Mouse (Mus musculus) E14TG2a.4 (cell line): Measurements from ENCODE around the gene Hoxd4.

Experiments used
- H3K27me3 ChIP-seq: 2 replicates; pipeline ENCODE4 v1.6.1; 2014; ENCODE audit warnings: low read length, control low read depth; ENCODE audit not compliant: insufficient read depth
- H3K36me3 ChIP-seq: 2 replicates; pipeline ENCODE4 v1.6.1; 2014; ENCODE audit warnings: low read length, control low read depth; ENCODE audit not compliant: insufficient read depth
- H3K4me1 ChIP-seq: replicated peaks from 2 replicates; pipeline ENCODE4 v1.6.1; 2014; ENCODE audit warnings: low read depth, low read length, control low read depth
- H3K4me3 ChIP-seq: replicated peaks from 2 replicates; pipeline ENCODE4 v1.5.1; 2014; ENCODE audit warnings: mild to moderate bottlenecking, low read length
- H3K9me3 ChIP-seq: 2 replicates; pipeline ENCODE4 v1.6.1; 2014; ENCODE audit warnings: low read length, control low read depth
- CTCF ChIP-seq: conservative IDR thresholded peaks from 2 replicates; pipeline ENCODE4 v1.5.1; 2014; ENCODE audit warnings: low read length
- NANOG ChIP-seq: IDR thresholded peaks from 2 replicates; pipeline ENCODE4 v1.6.1; 2014; ENCODE audit warnings: borderline replicate concordance, low read length, mixed read lengths
- POU5F1 ChIP-seq: IDR thresholded peaks from 2 replicates; pipeline ENCODE4 v1.6.1; 2014; ENCODE audit warnings: low read length, borderline replicate concordance

Gene Hoxd4

DNA sequence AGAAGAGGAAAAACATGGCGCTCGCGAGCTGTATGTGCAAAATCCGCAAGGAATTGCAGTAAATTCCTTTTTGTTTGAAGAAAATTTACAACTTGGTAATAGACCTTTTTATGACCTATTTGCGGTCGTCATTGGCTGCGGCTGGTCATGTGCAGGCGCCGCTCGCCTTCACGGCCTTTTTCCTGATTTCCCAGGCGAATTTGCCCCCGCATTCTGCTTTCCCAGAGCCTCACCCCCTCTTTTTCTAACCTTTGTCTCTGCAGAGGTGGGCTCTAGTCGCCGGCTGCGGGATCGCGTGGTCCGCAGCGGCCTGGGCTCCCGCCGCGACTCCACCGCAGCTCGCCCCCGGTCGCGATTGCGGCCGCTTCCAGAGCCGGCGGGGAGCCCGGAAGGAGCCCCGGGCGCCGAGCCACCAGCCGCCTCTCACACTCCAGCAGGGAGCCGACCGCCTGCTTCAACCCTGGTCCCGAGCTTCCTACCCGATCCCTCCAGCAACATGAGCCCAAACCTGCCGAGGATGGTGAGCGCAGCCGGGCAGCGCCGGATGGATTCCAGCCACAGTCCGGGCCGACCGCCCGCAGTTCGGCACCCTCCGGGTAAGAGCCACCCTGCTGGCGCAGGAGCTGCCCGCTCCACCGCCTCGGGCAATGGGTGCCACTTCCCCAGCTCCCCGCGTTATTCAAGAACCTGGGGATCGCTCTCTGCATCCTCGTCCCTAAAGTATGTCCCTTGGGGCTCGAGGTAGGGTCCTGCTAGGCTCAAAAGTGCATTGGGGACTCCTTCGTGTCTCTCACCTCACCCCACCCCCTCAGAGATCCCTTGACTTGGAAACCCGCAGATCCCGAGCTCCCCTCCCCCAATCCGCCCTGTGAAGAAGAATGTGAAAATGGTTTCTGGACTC lies at the start of gene Hoxd4, which contains the start of gene Hoxd3:
TSS of gene Hoxd4 (plus strand) at position 209 of the 901 bp plus-strand sequence.
TSS of gene Hoxd3 (plus strand) at position 207 of the 901 bp plus-strand sequence.
- no peak for TF ChIP-seq CTCF
- 0 out of 2 replicates have a peak, but pooled peaks have one; percentile 24 for TF ChIP-seq POU5F1
- TF ChIP-seq NANOG, result no peak
- Histone ChIP-seq H3K4me3 (peak within 1 kb of the TSS; percentile 72), H3K27me3 (peaks cover 95% of the 10 kb centered on the region), H3K36me3 (no peaks in the 10 kb centered on the region), H3K9me3 (no peaks in the 10 kb centered on the region), H3K4me1 (peaks cover 34% of the 10 kb centered on the region)

DNA sequence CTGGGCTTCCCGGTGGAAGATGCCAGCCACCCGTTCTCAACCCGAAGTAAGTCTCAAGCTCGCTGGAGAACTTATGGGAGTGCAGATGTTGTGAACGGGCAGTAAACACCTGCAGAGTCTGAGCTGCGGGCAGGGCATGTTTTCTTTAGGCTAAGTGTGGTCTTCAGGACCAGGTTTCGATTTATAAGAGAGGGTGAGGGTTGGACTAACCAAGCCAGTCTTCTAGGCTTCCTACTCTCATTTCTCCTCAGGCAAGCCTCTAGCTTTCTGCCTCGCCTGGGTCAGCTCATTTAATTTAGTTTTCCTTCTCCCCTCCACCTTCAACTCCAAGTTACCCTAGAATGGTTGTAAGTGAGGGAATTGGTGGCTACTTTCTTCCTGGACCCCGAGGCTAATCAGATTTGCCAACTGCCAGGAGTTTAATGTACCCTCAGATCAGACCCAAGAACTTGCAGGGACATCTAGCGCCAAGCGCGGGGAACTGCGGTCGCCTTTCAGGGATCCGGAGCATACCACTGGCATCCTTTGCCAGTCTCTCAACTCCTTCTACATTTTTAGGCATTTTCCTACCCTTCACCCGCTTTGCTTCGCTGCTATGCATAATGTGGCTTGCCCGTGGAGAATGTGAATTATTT lies 48.3 kb upstream of the Hoxd4 start:
- Histone ChIP-seq H3K4me3 (no peak overlapping the region), H3K9me3 (no peaks in the 10 kb centered on the region; the same call in 1 of the 2 replicates), H3K4me1 (peaks cover 37% of the 10 kb centered on the region), H3K27me3 (peaks cover 92% of the 10 kb centered on the region), H3K36me3 (no peaks in the 10 kb centered on the region)
- TF ChIP-seq CTCF, result peak; percentile 54
- no peak for TF ChIP-seq NANOG

DNA sequence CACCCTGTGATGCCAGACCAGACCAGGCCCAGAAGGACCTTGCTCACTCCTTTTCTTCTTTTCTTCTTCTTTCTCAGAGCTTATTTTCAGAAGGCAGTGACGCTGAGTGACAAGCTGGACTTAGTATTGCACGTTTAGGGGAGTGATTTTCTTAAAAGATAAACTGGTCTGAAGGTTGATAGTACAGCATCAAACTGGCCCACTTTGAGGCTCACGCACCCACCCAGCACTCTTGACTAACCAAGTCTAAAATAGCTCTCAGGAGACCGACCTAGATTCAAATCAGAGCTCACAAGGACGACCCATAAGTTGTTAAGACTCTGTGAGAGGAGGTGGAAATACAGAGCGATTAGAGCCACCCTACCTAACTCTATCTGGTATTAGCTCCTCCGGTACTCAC lies 45.3 kb upstream of the Hoxd4 start:
- no peak for TF ChIP-seq POU5F1
- no peak for TF ChIP-seq CTCF
- no peak for TF ChIP-seq NANOG
- no peaks in the 10 kb centered on the region for H3K36me3 ChIP-seq
- H3K4me1 ChIP-seq, result peaks cover 28% of the 10 kb centered on the region
- peaks cover 91% of the 10 kb centered on the region for H3K27me3 ChIP-seq
- no peaks in the 10 kb centered on the region; the same call in 1 of the 2 replicates for H3K9me3 ChIP-seq
- H3K4me3 ChIP-seq, result no peak overlapping the region

DNA sequence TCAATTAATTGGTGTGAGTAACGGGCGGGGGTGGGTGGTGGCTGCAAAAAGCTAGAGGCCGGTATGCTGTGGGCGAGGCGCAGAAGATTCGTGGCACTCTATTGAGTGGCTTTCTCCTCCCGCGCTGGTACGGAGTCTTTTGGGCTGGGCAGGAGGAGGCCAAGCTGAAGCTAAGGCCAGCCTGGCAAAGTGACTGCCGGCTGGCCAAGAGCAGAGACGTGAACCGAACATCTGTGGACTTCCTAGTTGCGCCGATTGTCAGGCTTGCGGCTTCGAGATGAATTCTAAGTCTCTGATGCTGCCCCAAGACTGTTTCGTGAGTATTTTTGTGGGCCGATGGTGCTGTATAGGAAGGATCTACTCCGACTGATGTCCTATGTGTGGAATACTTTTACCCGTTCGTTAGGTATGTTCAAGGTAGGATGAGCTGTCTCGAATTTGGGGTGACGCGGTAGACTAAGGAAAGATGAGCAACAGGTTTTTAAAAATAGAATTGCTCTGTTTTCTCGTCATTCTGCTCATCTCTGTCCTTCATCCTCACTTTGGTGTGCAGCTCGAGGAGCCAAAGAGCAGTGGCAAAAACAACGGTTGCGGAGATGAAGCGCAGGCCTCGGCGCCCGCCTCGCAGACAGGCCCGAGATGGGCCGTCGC lies 44.4 kb upstream of the Hoxd4 start:
- TF ChIP-seq CTCF (no peak), POU5F1 (no peak), NANOG (no peak)

DNA sequence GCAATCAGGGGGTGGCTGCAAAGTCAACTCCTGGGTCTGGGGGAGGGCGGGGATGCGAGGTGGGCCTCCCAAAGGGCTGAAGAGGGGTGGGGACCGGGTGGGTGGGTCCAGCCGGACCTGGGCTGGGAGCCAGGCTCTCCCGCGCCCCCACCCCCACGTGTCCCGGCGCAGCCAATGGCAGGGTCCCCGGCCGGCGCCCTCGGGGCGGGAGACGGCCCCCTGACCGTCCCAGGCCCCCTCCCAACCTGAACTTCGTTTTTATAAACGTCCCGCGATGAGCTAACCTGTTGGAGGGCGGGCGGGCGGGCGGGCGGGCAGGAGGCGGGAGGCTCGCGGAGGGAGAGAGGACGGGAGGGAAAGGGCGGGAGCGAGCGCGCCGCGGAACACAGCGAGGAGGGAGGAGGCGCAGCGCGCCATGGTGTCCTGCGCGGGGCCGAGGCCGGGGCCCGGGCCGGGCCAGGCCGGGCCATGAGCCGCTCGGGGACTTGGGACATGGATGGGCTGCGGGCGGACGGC lies 43.8 kb upstream of the Hoxd4 start, which contains the start of gene Hoxd13:
TSS of gene Hoxd13 (plus strand) at position 469 of the 516 bp plus-strand sequence.
- Histone ChIP-seq H3K4me3 (peak within 1 kb of the TSS; percentile 75), H3K9me3 (no peaks in the 10 kb centered on the region; the same call in 1 of the 2 replicates)

More for the DNA sequence above, 44.4 kb upstream of the Hoxd4 start:
- Histone ChIP-seq H3K27me3 (peaks cover 91% of the 10 kb centered on the region), H3K9me3 (no peaks in the 10 kb centered on the region; the same call in 1 of the 2 replicates), H3K36me3 (no peaks in the 10 kb centered on the region), H3K4me3 (peak overlapping the region; percentile 26; the same call in 1 of the 2 replicates), H3K4me1 (peaks cover 27% of the 10 kb centered on the region)

DNA sequence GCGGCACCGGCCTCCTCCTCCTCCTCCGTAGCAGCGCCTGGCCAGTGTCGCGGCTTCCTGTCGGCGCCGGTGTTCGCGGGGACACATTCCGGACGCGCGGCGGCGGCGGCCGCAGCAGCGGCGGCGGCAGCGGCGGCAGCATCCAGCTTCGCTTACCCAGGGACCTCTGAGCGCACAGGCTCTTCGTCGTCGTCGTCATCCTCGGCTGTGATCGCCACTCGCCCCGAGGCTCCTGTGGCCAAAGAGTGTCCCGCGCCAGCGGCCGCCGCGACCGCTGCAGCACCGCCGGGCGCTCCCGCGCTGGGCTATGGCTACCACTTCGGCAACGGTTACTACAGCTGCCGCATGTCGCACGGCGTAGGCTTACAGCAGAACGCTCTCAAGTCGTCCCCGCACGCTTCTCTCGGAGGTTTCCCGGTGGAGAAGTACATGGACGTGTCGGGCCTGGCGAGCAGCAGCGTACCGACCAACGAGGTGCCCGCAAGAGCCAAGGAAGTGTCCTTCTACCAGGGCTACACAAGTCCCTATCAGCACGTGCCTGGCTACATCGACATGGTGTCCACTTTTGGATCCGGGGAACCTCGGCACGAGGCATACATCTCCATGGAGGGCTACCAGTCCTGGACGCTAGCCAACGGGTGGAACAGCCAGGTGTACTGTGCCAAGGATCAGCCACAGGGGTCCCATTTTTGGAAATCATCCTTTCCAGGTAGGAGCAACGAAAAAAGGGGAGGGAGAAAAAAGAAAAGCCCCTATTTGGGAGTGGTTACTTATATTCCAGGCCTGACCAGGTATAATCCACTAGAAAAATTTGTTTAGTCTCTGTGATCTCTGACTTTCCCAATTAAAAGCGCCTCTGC lies 43.1 kb upstream of the Hoxd4 start:
- Histone ChIP-seq H3K4me1 (peaks cover 33% of the 10 kb centered on the region), H3K9me3 (peaks cover 5% of the 10 kb centered on the region), H3K4me3 (peak overlapping the region; percentile 75), H3K27me3 (peaks cover 91% of the 10 kb centered on the region), H3K36me3 (no peaks in the 10 kb centered on the region)
- no peak for TF ChIP-seq NANOG
- no peak for TF ChIP-seq POU5F1
- TF ChIP-seq CTCF, result no peak

More for the DNA sequence above, 43.8 kb upstream of the Hoxd4 start, which contains the start of gene Hoxd13:
- Histone ChIP-seq H3K4me1 (peaks cover 33% of the 10 kb centered on the region), H3K36me3 (no peaks in the 10 kb centered on the region), H3K27me3 (peaks cover 92% of the 10 kb centered on the region)
- TF ChIP-seq NANOG, result no peak

DNA sequence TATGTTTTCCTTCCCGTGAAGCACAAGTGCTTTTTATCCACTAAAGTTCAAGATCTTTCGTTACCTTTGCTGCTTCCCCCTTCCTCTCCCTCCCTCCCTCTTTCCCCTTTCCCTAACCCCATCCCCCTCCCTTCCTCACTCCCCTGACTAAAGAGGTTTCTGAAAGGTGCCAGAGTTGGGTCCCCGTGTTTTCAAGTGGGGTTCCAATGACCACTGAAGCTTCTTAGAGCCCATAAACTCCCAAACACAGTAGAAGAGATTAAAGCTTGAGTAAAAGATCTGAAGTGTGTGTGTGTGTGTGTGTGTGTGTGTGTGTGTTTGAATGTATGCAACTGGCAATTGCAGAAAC lies 42.5 kb upstream of the Hoxd4 start:
- TF ChIP-seq CTCF (no peak), POU5F1 (no peak), NANOG (no peak)
- H3K9me3 ChIP-seq, result peaks cover 11% of the 10 kb centered on the region
- 0 out of 2 replicates have a peak overlapping the region, but pooled peaks have one; percentile 75 for H3K4me3 ChIP-seq
- peaks cover 33% of the 10 kb centered on the region for H3K4me1 ChIP-seq
- H3K27me3 ChIP-seq, result peaks cover 91% of the 10 kb centered on the region
- H3K36me3 ChIP-seq, result no peaks in the 10 kb centered on the region
